Mouse (Mus musculus) myocyte (in vitro differentiated cells): ENCODE results near the gene Zwilch.

Experiments used
- CEBPB ChIP-seq: IDR thresholded peaks from 2 replicates; pipeline ENCODE4 v1.6.1; 2011; ENCODE audit warnings: mild to moderate bottlenecking, moderate library complexity; ENCODE audit not compliant: poor library complexity, insufficient read depth, severe bottlenecking
- E2F4 ChIP-seq: IDR thresholded peaks from one replicate; pipeline ENCODE4 v1.6.1; 2011; ENCODE audit warnings: mild to moderate bottlenecking, control low read depth, moderate library complexity; ENCODE audit not compliant: insufficient read depth
- MAX ChIP-seq: IDR thresholded peaks from one replicate; pipeline ENCODE4 v1.6.1; 2011; ENCODE audit warnings: low read depth, mild to moderate bottlenecking, control low read depth
- MYOG ChIP-seq, 3 experiments: IDR thresholded peaks; one replicate each; pipeline ENCODE4 v1.6.1; 2011; ENCODE audit warnings: control low read depth in 2 of 3, low read depth in 2 of 3, mild to moderate bottlenecking in 2 of 3; ENCODE audit not compliant: insufficient read length in 2 of 3, control insufficient read depth in 1 of 3, insufficient read depth in 1 of 3
- POLR2A ChIP-seq: IDR thresholded peaks from one replicate; pipeline ENCODE4 v1.6.1; 2011; ENCODE audit warnings: low read depth, mild to moderate bottlenecking, control low read depth, moderate library complexity; ENCODE audit not compliant: insufficient read length
- POLR2AphosphoS2 ChIP-seq: IDR thresholded peaks from one replicate; pipeline ENCODE4 v1.6.1; 2011; ENCODE audit warnings: low read depth, control low read depth; ENCODE audit not compliant: insufficient read length
- REST ChIP-seq: IDR thresholded peaks from one replicate; pipeline ENCODE4 v1.6.1; 2011; ENCODE audit warnings: mild to moderate bottlenecking, control low read depth, moderate library complexity; ENCODE audit not compliant: insufficient read depth, insufficient read length
- SRF ChIP-seq: IDR thresholded peaks from one replicate; pipeline ENCODE4 v1.6.1; 2011; ENCODE audit warnings: low read depth; ENCODE audit not compliant: control insufficient read depth, insufficient read length
- TCF12 ChIP-seq: IDR thresholded peaks from one replicate; pipeline ENCODE4 v1.6.1; 2011; ENCODE audit warnings: mild to moderate bottlenecking, control low read depth; ENCODE audit not compliant: poor library complexity, insufficient read depth, severe bottlenecking
- TCF3 ChIP-seq: IDR thresholded peaks from one replicate; pipeline ENCODE4 v1.6.1; 2011; ENCODE audit warnings: low read depth, control low read depth; ENCODE audit not compliant: insufficient read length
- USF1 ChIP-seq: IDR thresholded peaks from one replicate; pipeline ENCODE4 v1.6.1; 2011; ENCODE audit warnings: low read depth, mild to moderate bottlenecking, control low read depth, moderate library complexity

GRCm38 (mm10) chr9:64119898-64120297 lies 53.0 kb downstream of the Zwilch start:
- TF ChIP-seq MYOG (IDR thresholded peaks at IDR 0.05; ENCODE audit: control insufficient read depth in 1 of 3, insufficient read depth in 1 of 3, insufficient read length in 2 of 3, low read depth in 2 of 3) (no peak), POLR2A (no peak), MAX (no peak), REST (no peak), TCF3 (no peak), USF1 (no peak), CEBPB (no peak), E2F4 (no peak), POLR2AphosphoS2 (no peak), TCF12 (no peak), SRF (no peak)
